Mouse (Mus musculus) bone marrow, adult 2 months (tissue): ENCODE results near the gene Plcb4. TPM values are rescaled to one million over a fixed set of nuclear protein-coding genes. Genes with fewer than 3 reads are reported as not detected.

Source experiments
- H3K27ac ChIP-seq: fragments of 200-500 bp; 2 replicates; pipeline ENCODE4 v1.5.1; 2012; ENCODE audit warnings: low read depth, mild to moderate bottlenecking, control low read depth, inconsistent platforms, low read length; ENCODE audit not compliant: control insufficient read depth, poor library complexity, insufficient read depth
- H3K4me1 ChIP-seq: fragments of 200-500 bp; 2 replicates; pipeline ENCODE4 v1.6.1; 2011; ENCODE audit warnings: low read length; ENCODE audit not compliant: control insufficient read depth, insufficient read depth
- H3K4me3 ChIP-seq: fragments of 200-500 bp; replicated peaks from 2 replicates; pipeline ENCODE3; 2011; ENCODE audit warnings: mild to moderate bottlenecking, low read depth, low read length, control low read depth; ENCODE audit not compliant: control insufficient read depth
- CTCF ChIP-seq: fragments of 200-500 bp; IDR thresholded peaks from 2 replicates; pipeline ENCODE4 v1.5.1; 2011; ENCODE audit warnings: low read length, control low read depth; ENCODE audit not compliant: control insufficient read depth, insufficient read depth
- POLR2A ChIP-seq: fragments of 200-500 bp; IDR thresholded peaks from 2 replicates; pipeline ENCODE4 v1.6.1; 2011; ENCODE audit warnings: low read depth, mild to moderate bottlenecking, control low read depth, low read length, borderline replicate concordance; ENCODE audit not compliant: control insufficient read depth
- WGBS: fragments of 180-500 bp; shearing (Covaris S2); methylation state at CpG from one replicate; pipeline ENCODE4 v1.1.7; 2018; 5-methylcytosine and 5-hydroxymethylcytosine counted together
- polyA plus RNA-seq: library from polyadenylated mRNA; stranded (reverse); fragments of >200 nt; gene quantifications from 2 replicates; pipeline ENCODE4 v1.2.4, GENCODE M21; 2011; ENCODE audit warnings: low replicate concordance; ENCODE audit not compliant: missing spikeins, insufficient read depth, insufficient read length

Gene Plcb4
- polyA plus RNA-seq = 4.2 and 12.1 TPM in 2 replicates

DNA sequence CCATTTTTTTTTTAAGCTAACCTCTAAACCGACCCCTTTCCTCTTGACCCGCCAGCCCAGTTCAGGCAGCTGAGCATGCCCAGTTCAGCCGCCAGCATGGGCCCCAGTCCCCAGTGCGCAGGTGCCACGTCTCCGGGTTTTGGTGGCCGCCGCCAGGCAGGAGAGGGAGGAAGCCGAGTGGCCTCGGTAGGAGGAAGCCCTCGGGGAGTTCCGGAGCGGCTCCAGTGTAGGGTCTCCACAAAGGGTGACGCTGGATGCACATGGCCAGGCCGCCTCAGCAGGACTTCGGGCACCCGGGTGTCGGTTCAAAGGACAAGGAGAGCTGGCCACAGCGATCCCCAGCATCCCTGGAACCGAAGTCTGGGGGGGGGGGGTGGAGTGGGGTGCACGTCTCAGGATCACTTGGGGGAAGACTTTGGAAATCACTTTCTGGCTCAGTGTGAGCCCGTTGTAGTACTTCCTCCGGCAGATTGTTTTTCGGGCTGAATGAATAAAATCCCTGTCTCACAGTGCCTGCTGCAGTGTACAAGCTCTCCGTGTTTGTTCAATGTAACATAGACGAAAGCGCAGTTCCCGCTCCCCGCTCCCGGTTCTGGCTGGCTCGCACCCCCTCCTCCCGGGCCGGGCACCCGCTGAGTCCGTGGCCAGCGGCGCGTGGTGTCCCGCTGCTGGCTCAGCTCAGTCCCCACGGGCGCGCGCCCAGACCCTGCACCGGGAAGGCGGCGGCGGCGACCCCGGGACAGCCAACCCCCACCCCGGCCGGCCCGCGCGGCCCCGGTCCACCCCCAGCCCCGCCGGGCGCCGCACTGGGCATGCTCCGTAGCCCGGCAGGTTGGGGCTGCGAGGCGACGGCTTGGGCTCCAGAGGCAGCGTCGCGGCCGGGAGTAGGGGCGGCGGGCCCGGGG lies at the start of gene Plcb4:
TSS of gene Plcb4 (plus strand) at position 526 of the 905 bp plus-strand sequence.
- WGBS = 1% methylated on average over 71 of the region's 71 CpGs
- peak within 1 kb of the TSS; percentile 69 for H3K4me3 ChIP-seq

DNA sequence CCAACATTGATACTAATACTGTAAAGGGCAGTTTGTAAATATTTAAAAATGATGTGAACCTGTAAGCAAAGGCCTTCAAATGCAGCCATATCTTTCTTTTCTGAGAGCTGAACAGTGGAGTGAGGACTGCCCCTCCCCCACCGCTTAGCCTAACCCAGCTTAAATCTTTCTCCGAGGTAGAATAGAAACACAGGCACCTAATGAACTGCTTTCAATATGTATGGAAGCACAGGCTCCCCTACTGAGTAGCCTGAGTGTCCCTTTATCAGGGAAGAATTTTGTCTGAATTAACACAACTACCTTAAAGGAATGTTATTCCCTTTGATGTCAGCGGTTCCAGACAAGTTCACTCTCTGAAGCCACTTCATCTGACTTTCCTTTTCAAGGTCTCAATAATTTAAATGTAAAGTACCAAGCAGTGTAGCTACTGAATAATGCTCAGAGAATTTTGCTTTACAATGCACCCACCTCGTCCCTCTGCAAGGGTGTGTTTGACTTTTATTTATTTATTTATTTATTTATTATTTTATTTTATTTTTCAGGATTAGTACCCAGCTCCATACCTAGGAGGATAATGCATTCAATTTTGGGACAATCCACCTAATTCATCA lies 44.1 kb upstream of the Plcb4 start:
- H3K4me1 ChIP-seq = no peaks in the 10 kb centered on the region
- WGBS = 80% methylated on average over 4 of the region's 4 CpGs
- TF ChIP-seq CTCF (no peak), POLR2A (no peak)
- H3K27ac ChIP-seq = no peak overlapping the region
- no peak overlapping the region for H3K4me3 ChIP-seq

More for the DNA sequence above, at the start of gene Plcb4:
- peak; percentile 40; the same call in 1 of the 2 replicates for TF ChIP-seq POLR2A
- TF ChIP-seq CTCF = no peak
- Histone ChIP-seq H3K27ac (peak within 1 kb of the TSS; percentile 71), H3K4me1 (no peaks in the 10 kb centered on the region; the same call in 1 of the 2 replicates)

- TF ChIP-seq CTCF = no peak
- TF ChIP-seq POLR2A = no peak
- H3K4me1 ChIP-seq = no peaks in the 10 kb centered on the region
- H3K27ac ChIP-seq = no peak overlapping the region
- 73% methylated on average over 1 of the region's 1 CpGs for WGBS
- no peak overlapping the region for H3K4me3 ChIP-seq
Measured at GRCm38 (mm10) chr2:135616090-135616489, 42.7 kb upstream of the Plcb4 start.

DNA sequence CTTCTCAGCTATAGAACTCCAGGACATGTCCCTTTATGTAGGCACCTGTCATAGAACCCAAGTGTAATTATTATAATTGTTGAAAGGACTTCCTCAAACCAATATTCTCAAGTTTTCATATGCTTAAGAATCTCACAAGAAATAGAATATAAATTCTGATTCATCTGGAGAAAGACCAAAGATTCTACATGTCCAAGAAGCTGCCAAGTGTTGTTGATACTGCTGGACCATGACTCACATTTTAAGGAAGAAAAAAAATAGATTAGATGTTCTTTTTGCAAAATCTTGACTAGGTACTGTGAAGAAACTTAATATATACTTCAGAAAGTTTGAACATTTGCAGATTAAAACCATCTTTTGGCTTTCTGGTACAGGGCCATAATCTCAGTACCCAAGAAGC lies 40.3 kb upstream of the Plcb4 start:
- H3K27ac ChIP-seq = no peak overlapping the region
- no peak overlapping the region for H3K4me3 ChIP-seq
- TF ChIP-seq POLR2A (no peak), CTCF (no peak)
- no peaks in the 10 kb centered on the region for H3K4me1 ChIP-seq

GRCm38 (mm10) chr2:135619956-135620355 lies 38.9 kb upstream of the Plcb4 start:
- Histone ChIP-seq H3K4me1 (no peaks in the 10 kb centered on the region), H3K27ac (no peak overlapping the region), H3K4me3 (no peak overlapping the region)
- WGBS = 49% methylated on average over 2 of the region's 2 CpGs
- TF ChIP-seq CTCF = no peak
- no peak for TF ChIP-seq POLR2A

- no peak overlapping the region for H3K4me3 ChIP-seq
- no peak for TF ChIP-seq POLR2A
- no peak for TF ChIP-seq CTCF
- H3K27ac ChIP-seq = no peak overlapping the region
- no peaks in the 10 kb centered on the region for H3K4me1 ChIP-seq
- WGBS = 42% methylated on average over 2 of the region's 2 CpGs
Measured at GRCm38 (mm10) chr2:135627821-135628220, 31.0 kb upstream of the Plcb4 start.

DNA sequence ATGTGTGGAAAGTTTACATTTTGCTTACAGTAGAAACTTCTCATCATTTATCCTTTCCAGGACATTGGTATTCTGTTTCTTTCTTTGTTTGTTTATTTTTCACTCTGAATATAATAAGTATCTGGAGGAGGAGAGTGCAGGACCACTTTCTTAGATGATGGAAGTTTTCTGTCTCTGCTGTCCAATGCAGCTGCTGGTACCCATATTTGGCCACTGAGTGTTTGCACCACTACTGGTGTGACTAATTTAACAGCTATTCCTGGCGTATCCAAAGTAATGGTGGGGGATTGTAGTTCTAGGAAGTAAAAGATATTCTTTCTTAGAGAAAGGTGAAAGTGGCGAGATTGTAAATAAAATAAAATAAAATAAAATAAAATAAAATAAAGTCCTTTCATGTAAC lies 21.6 kb upstream of the Plcb4 start:
- no peaks in the 10 kb centered on the region for H3K4me1 ChIP-seq
- no peak overlapping the region for H3K27ac ChIP-seq
- WGBS = 71% methylated on average over 2 of the region's 2 CpGs
- TF ChIP-seq CTCF (no peak), POLR2A (no peak)
- no peak overlapping the region for H3K4me3 ChIP-seq

DNA sequence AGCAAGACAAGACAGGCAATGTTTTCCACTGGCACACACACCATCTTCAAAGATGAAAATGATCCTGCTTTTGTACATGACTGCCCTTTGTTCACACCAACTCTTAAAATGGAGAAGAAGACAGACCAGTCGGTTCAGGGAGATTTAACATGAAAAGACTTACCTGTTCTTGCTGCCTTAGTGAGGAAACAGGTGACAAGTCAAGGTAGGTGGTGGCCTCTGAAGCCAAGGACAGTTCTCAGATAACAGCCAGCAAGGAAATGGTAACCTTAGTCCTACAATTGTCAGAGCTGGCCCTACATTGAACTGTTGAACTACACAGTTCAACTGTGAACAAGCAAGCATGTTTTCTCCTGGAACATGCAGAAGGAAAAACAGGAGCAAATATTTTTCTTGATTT lies 17.8 kb upstream of the Plcb4 start:
- TF ChIP-seq POLR2A = no peak
- no peak for TF ChIP-seq CTCF
- 68% methylated on average over 1 of the region's 1 CpGs for WGBS
- Histone ChIP-seq H3K4me1 (no peaks in the 10 kb centered on the region), H3K4me3 (no peak overlapping the region), H3K27ac (no peak overlapping the region)

DNA sequence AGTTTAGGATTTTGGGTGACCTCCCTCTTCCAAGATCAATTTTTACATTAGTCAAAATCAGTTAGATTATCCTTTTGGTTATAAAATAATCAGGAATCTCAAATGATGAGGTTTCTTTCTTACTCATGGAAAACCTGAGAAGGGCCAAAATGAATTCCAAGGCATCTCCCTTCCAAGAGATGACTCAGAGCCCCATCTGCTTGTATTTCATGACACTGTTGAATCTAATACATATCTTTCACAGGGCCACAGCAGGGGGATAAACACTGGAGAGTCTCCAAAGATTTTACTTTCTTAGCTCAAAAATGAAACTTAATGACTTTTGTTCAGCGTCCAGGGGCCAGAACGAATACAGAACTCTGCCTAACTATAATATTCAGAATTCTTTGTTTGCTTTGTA lies 17.2 kb upstream of the Plcb4 start:
- 73% methylated on average over 2 of the region's 2 CpGs for WGBS
- TF ChIP-seq POLR2A (no peak), CTCF (no peak)

More for the DNA sequence above, 17.2 kb upstream of the Plcb4 start:
- Histone ChIP-seq H3K27ac (no peak overlapping the region), H3K4me3 (no peak overlapping the region), H3K4me1 (no peaks in the 10 kb centered on the region)
